Mouse (Mus musculus) neural tube, embryonic 11.5 days (tissue): ENCODE measurements at regions not wholly inside any gene's neighbourhood (a gene's known extent, or its start where the extent isn't known, plus 50 kb on each side); places are given as distances from the start of the nearest gene placed in this dataset.

Source experiments
- ATAC-seq: fragments of 200-750 bp; cut with Nextera tagmentation; 2 replicates; pipeline ENCODE4 v1.8.0; 2017; ENCODE audit warnings: moderate number of reproducible peaks, mild to moderate bottlenecking, moderate TSS enrichment, moderate library complexity; ENCODE audit not compliant: insufficient read depth, low FRiP score, low TSS enrichment
- DNase-seq: peaks from one replicate; pipeline ENCODE4 v3.0.0-alpha.2; 2015; ENCODE audit warnings: low spot score
- H3K27ac ChIP-seq: fragments of 300-500 bp; sonication (generic); 2 replicates; pipeline ENCODE4 v1.5.1; 2014; ENCODE audit warnings: low read depth, mild to moderate bottlenecking, low read length
- H3K27me3 ChIP-seq: fragments of 300-500 bp; sonication (generic); 2 replicates; pipeline ENCODE4 v1.6.1; 2014; ENCODE audit warnings: mild to moderate bottlenecking, low read length, mixed read lengths; ENCODE audit not compliant: control insufficient read depth, insufficient read depth
- H3K36me3 ChIP-seq: fragments of 300-500 bp; sonication (generic); 2 replicates; pipeline ENCODE4 v1.6.1; 2014; ENCODE audit warnings: mild to moderate bottlenecking, low read length, moderate library complexity, mixed read lengths; ENCODE audit not compliant: control insufficient read depth, insufficient read depth
- H3K4me1 ChIP-seq: fragments of 300-500 bp; sonication (generic); 2 replicates; pipeline ENCODE4 v1.6.1; 2014; ENCODE audit warnings: low read length, mixed read lengths; ENCODE audit not compliant: control insufficient read depth, insufficient read depth
- H3K4me2 ChIP-seq: fragments of 300-500 bp; sonication (generic); 2 replicates; pipeline ENCODE4 v1.6.1; 2014; ENCODE audit warnings: low read depth, mild to moderate bottlenecking, moderate library complexity
- H3K4me3 ChIP-seq: fragments of 300-500 bp; sonication (generic); 2 replicates; pipeline ENCODE4 v1.5.1; 2014; ENCODE audit warnings: low read depth, low read length
- H3K9ac ChIP-seq: fragments of 300-500 bp; sonication (generic); 2 replicates; pipeline ENCODE4 v1.6.1; 2014; ENCODE audit warnings: mild to moderate bottlenecking, low read length
- H3K9me3 ChIP-seq: fragments of 300-500 bp; sonication (generic); 2 replicates; pipeline ENCODE4 v1.6.1; 2016; ENCODE audit warnings: low read length; ENCODE audit not compliant: control insufficient read depth
- WGBS: fragments of 180-500 bp; shearing (Covaris S2); extraction: QIAGEN DNeasy Blood & Tissue Kit; methylation state at CpG from one replicate; pipeline ENCODE4 v1.1.7; 2014; 5-methylcytosine and 5-hydroxymethylcytosine counted together

DNA sequence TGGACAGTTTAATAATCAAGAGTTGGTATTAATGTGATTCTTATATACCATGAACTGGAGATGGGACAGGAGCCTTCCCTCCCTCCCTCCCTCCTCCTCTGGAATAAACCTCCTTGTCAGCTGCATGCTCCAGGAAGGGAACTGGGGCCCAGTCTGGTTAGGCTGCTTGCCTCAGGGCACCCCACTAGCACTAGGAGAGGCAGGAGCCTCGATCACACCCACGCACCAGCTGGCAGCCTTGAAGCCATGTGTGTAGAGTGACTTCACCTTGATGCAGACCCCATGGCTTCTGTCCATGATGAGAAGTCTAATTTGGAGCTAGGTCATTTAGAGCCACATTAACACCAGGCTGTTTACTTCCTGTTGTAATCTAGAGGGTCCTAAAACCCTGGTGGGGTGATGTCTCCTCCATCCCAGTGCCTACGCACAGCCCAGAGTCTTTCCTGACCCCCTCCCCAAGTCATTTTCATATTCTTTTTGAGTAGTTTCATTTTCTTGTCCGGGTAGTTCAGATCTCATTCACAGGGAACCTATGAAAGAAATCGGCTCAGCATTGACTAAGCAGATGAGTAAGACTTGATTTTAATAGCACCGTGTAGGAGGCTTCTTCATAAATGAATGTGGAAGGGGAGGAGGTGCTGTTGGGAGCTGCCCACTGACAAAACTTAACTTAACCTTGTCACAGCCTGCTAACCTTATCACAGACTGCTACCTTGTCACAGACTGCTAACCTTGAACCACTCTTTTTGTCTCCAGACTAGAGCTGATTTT, 125.6 kb upstream of the Spdye4c start:
- Histone ChIP-seq H3K9me3 (no peaks in the 10 kb centered on the region), H3K36me3 (no peaks in the 10 kb centered on the region), H3K9ac (no peak overlapping the region), H3K4me1 (no peaks in the 10 kb centered on the region), H3K27me3 (no peaks in the 10 kb centered on the region), H3K4me2 (no peak overlapping the region), H3K4me3 (no peak overlapping the region), H3K27ac (no peak overlapping the region)
- no peak for DNase-seq
- WGBS, result 80% methylated on average over 6 of the region's 6 CpGs
- ATAC-seq, result no peak

DNA sequence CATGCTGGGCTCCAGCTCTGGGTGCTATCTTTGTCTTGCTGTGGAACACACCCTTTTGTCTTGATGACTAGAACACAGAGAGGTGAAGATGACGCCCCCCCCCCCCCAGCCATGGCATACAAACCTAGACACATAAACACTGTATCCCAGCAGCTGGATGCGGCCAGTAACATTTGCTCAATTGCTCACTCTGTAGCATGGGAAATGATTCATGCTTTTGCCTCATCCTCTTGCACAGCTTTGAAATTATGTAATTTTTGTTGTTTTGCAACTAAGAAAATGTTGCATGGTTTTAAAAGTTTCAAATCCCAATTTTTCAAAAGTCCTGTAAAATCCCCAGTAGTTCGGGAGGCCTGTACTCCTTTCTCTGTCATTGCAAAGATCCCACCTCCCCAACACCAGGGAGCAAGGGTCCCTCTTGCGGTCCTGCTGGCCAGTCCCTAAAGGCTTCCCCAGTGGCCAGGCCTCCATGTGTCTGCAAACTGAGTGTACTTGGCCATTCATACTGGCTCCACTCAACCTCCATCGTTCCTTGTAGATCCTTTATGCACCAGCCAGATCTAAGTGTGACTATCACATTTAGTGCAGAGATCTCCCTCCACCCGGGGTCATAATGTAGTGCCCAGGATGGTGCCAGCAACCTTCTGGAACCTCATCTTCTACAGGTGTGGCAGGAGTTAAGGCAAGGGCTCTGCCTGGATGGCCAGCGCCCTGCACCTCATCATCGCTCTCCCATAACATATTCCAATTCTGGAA, 123.3 kb upstream of the Spdye4c start:
- WGBS, result 87% methylated on average over 8 of the region's 8 CpGs
- Histone ChIP-seq H3K36me3 (no peaks in the 10 kb centered on the region), H3K4me1 (no peaks in the 10 kb centered on the region), H3K4me3 (no peak overlapping the region), H3K27ac (no peak overlapping the region), H3K27me3 (no peaks in the 10 kb centered on the region), H3K9ac (no peak overlapping the region), H3K4me2 (no peak overlapping the region), H3K9me3 (no peaks in the 10 kb centered on the region)
- no peak for ATAC-seq
- DNase-seq, result no peak

DNA sequence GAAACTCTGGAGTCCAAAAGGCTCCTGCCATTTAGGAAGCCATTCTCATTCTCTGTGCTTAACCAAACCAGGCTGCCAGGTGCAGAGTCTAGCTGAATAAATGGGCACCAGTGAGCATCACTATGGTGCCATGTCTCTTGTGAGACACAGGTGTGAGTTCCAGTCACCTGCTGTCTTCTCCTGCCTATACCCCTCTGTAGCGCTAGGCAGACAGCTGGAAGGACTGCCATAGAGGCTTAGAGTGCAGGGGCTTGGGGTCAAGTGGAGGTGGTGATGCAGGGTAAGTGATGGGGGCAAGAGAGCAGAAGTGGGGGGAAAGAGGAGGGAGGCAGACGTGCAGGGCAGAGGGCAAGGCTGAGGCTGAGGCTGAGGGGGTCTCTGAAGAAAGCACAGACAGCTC, 122.7 kb upstream of the Spdye4c start:
- Histone ChIP-seq H3K9ac (no peak overlapping the region), H3K27ac (no peak overlapping the region), H3K4me2 (no peak overlapping the region), H3K27me3 (no peaks in the 10 kb centered on the region), H3K9me3 (no peaks in the 10 kb centered on the region), H3K4me3 (no peak overlapping the region), H3K36me3 (no peaks in the 10 kb centered on the region), H3K4me1 (no peaks in the 10 kb centered on the region)
- WGBS, result 35% methylated on average over 2 of the region's 2 CpGs
- ATAC-seq (no peak), DNase-seq (no peak)

DNA sequence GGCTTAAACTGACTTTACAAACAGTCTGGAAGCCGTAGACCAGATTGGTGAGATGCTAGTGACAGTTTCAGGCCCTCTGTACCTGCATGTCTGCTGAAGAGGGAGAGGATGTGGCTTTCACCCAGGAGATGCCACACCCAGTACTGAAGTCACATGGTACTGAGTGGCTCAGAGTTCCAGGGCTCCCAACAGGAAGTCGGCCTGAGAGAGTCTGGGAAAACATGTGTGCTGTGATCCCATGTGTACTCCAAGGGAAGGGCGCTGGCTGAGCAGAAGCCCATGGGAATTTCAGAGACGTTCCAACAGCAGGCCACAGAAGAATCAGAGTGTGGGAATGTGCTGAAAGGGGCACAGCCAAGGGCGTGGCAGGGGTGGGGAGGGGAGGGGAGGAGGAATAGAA, 120.7 kb upstream of the Spdye4c start:
- no peak overlapping the region for H3K9ac ChIP-seq
- ATAC-seq, result no peak
- DNase-seq, result no peak
- no peaks in the 10 kb centered on the region for H3K36me3 ChIP-seq
- 54% methylated on average over 5 of the region's 5 CpGs for WGBS
- H3K9me3 ChIP-seq, result no peaks in the 10 kb centered on the region
- no peak overlapping the region for H3K27ac ChIP-seq
- H3K27me3 ChIP-seq, result no peaks in the 10 kb centered on the region
- no peak overlapping the region for H3K4me2 ChIP-seq
- no peaks in the 10 kb centered on the region for H3K4me1 ChIP-seq
- no peak overlapping the region for H3K4me3 ChIP-seq

DNA sequence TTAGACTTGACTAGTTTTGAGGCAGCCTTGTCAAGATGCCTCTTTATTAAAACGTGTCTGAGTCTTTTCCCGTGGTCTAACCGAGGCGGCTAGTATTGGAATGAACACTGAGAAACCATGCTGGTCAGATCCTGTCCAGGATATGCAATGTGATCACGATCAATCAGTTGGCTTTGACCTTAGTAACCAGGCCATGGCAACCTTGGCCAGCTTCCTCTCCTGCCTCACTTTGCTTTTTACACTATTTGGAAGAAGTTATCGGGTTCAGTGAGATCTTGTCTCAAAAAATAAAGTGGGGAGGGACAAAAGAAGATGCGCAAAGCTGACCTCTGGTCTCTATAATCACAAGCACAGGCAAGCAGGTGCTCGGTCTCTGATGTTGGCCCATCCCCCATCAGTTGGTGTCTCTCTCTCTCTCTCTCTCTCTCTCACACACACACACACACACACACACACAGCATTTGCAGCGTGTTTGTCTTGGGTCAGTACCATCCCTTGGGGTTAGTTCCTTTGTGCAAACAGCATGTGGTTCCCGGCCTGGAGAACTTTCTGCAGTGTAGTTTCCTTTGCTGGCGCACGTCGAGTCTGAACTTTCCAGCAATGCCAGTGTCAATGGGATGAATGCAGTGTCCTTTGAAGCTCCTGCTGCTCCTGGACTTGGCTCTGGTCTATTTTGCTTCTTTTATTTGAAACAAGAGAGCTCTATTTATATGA, 117.6 kb upstream of the Spdye4c start:
- no peak overlapping the region for H3K27ac ChIP-seq
- WGBS, result 79% methylated on average over 13 of the region's 13 CpGs

DNA sequence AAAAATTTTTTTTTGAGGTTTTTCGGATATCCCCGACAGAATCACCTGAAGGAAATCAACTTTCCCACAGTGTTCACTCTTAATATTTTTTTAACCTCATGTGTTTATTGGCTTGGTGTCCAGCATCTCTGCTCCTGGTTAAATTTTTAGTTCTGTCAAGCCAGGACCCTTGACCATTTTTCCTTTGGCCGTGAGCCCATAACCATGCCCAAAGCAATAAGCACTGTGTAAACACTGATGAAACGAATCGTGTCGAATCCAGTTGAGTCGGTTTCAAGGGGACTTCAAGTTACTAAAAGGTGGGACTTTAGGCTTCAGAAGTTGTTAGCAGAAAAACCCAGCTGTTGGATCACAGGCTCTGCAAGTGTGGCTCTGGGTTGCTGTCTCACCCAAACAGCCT, 117.0 kb upstream of the Spdye4c start:
- Histone ChIP-seq H3K4me1 (no peaks in the 10 kb centered on the region), H3K4me2 (no peak overlapping the region), H3K4me3 (no peak overlapping the region), H3K36me3 (no peaks in the 10 kb centered on the region), H3K9me3 (no peaks in the 10 kb centered on the region), H3K9ac (no peak overlapping the region), H3K27me3 (no peaks in the 10 kb centered on the region), H3K27ac (no peak overlapping the region)
- ATAC-seq (no peak), DNase-seq (no peak)
- WGBS, result 92% methylated on average over 7 of the region's 7 CpGs

More for the DNA sequence above, 117.6 kb upstream of the Spdye4c start:
- H3K4me2 ChIP-seq, result no peak overlapping the region
- no peaks in the 10 kb centered on the region for H3K36me3 ChIP-seq
- ATAC-seq (no peak), DNase-seq (no peak)
- no peak overlapping the region for H3K9ac ChIP-seq
- H3K4me1 ChIP-seq, result no peaks in the 10 kb centered on the region
- H3K27me3 ChIP-seq, result no peaks in the 10 kb centered on the region
- no peak overlapping the region for H3K4me3 ChIP-seq
- no peaks in the 10 kb centered on the region for H3K9me3 ChIP-seq

DNA sequence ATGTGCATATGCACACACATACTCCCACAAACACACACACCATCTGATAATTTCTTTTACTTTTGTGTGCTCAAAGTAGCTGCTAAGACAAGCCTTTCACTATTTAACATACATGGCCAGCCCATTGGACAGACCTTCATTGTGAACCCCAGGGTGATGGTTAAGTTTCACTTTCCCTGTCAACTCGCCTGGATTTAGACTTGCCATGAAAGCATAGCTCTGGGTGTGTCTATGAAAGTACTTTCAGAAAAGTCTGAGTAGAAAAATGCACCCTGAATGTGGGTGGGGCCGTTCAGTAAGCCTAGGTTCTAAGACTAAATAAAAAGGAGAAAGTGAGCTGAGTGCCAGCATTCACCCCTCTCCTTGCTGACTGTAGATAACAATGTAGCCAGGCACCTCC, 113.8 kb upstream of the Spdye4c start:
- Histone ChIP-seq H3K36me3 (no peaks in the 10 kb centered on the region), H3K9me3 (no peaks in the 10 kb centered on the region), H3K27ac (no peak overlapping the region), H3K4me1 (no peaks in the 10 kb centered on the region), H3K27me3 (no peaks in the 10 kb centered on the region), H3K4me2 (no peak overlapping the region), H3K9ac (no peak overlapping the region), H3K4me3 (no peak overlapping the region)
- DNase-seq (no peak), ATAC-seq (no peak)
- WGBS, result 75% methylated on average over 2 of the region's 2 CpGs

DNA sequence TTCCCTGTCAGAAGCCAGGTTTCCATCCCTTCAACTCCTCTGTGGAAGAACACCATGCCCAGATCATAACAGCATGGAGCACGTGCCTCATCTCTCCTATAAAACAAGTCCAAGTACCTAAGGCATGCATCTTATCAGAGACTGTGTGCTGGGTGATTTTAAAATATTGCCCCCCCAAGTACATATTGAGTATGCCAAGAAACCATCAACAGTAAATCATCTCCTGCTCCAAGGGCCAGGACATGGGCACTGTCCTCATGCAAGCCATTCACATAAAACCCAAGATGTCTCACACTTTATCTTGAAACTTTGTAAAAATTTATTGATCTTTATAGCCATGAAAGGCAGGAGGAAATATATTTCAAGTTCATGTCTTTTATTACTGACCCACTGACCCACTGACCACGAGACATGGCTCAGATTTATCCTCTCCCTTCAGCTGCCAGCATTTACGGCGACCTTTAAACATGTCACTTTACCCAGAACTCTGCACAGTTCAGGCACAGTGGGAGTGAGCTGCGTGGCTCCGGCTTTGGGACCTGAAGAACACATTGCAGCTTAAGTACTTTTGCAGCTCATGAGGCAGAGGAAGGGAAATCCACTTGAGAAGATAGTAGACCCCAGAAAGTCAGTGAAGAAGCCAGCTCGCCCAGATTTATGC, 99.7 kb upstream of the Spdye4c start:
- no peak for DNase-seq
- Histone ChIP-seq H3K9ac (no peak overlapping the region), H3K4me3 (no peak overlapping the region), H3K27me3 (no peaks in the 10 kb centered on the region), H3K4me1 (no peaks in the 10 kb centered on the region), H3K9me3 (no peaks in the 10 kb centered on the region), H3K36me3 (no peaks in the 10 kb centered on the region), H3K4me2 (no peak overlapping the region), H3K27ac (no peak overlapping the region)
- WGBS, result 61% methylated on average over 7 of the region's 7 CpGs
- ATAC-seq, result no peak
